Mouse (Mus musculus) bone marrow macrophage, adult 2 months (primary cell): Measurements from ENCODE around the gene Olfr638.

Experiments
- CTCF ChIP-seq: IDR thresholded peaks from 2 replicates; pipeline ENCODE4 v1.5.1; 2012; ENCODE audit warnings: low read depth, mild to moderate bottlenecking, low read length, moderate library complexity
- POLR2A ChIP-seq: IDR thresholded peaks from 2 replicates; pipeline ENCODE4 v1.6.1; 2012; ENCODE audit warnings: mild to moderate bottlenecking, low read depth, low read length, borderline replicate concordance

- no peak for TF ChIP-seq CTCF
- TF ChIP-seq POLR2A, result no peak
Observed at GRCm38 (mm10) chr7:103971782-103972181, 26.8 kb upstream of the Olfr638 start.
